In genomic region chr9:28261078-28261753, GRCm38 (mm10) we compare ENCODE assay signal across 8 mouse cellular contexts.
DNase-seq lines count a peak whose midpoint lies in the region; ATAC-seq and TF ChIP-seq lines count a peak whose summit lies in the region.

No protein-coding gene starts in this region.

- 14% methylated on average over 7 of the region's 7 CpGs for WGBS in cerebellum, adult 2 months
- WGBS in forebrain, postnatal 0 days: 24% methylated on average over 7 of the region's 7 CpGs
- WGBS in hindbrain, embryonic 11.5 days: 15% methylated on average over 7 of the region's 7 CpGs

- in situ Hi-C loops in Patski (cut with MboI; ENCODE audit: low pct_unique_long_range_greater_than_20kb): loop anchor here (5.0 to 10.0 kb wide), 2 partner anchors 1194 to 1391 kb away; no protein-coding TSS in a partner anchor

- H3K4me3 ChIP-seq in cerebellum, adult 2 months (replicated peaks; ENCODE audit: insufficient read depth, low read depth, low read length): no peak overlapping the region
- no peak overlapping the region for H3K4me3 ChIP-seq in forebrain, postnatal 0 days (ENCODE audit: low read depth, low read length)
- H3K4me3 ChIP-seq in hindbrain, embryonic 11.5 days (ENCODE audit: low read depth, low read length): no peak overlapping the region

- peaks cover 3% of the 10 kb centered on the region; the same call in 1 of the 2 replicates for H3K4me1 ChIP-seq in cerebellum, adult 2 months (ENCODE audit: control insufficient read depth, insufficient read depth, low read length)
- no peaks in the 10 kb centered on the region for H3K4me1 ChIP-seq in forebrain, postnatal 0 days (ENCODE audit: insufficient read depth)
- no peaks in the 10 kb centered on the region for H3K4me1 ChIP-seq in hindbrain, embryonic 11.5 days (replicated peaks; ENCODE audit: control insufficient read depth, insufficient read depth, low read length)

- TF ChIP-seq CTCF in Patski (IDR thresholded peaks at IDR 0.05): peak; percentile 76
- peak; percentile 83 for TF ChIP-seq CTCF in cerebellum, adult 2 months (IDR thresholded peaks at IDR 0.05; ENCODE audit: borderline replicate concordance, insufficient read depth, low read depth, low read length)
- peak; percentile 96 for TF ChIP-seq CTCF in forebrain, postnatal 0 days (IDR thresholded peaks at IDR 0.05; ENCODE audit: low read depth)

- no peaks in the 10 kb centered on the region for H3K9me3 ChIP-seq in forebrain, postnatal 0 days (ENCODE audit: low read length)
- H3K9me3 ChIP-seq in hindbrain, embryonic 11.5 days (ENCODE audit: control insufficient read depth, low read length): no peaks in the 10 kb centered on the region

- POLR2A ChIA-PET in Patski (lab: Charles Lee): no interaction called here

- H3K4me2 ChIP-seq in forebrain, postnatal 0 days (ENCODE audit: low read depth): no peak overlapping the region
- H3K4me2 ChIP-seq in hindbrain, embryonic 11.5 days (replicated peaks; ENCODE audit: low read depth, low read length): no peak overlapping the region

- DNase-seq in Patski (ENCODE audit: low read depth, low spot score): no peak
- peak; percentile 76 to 85 for DNase-seq in cerebellum, adult 2 months
- peak; percentile 93 for DNase-seq in forebrain, postnatal 0 days
- DNase-seq in hindbrain, embryonic 11.5 days (ENCODE audit: low spot score): peak; percentile 92
- DNase-seq in layer of hippocampus, adult 9-10 months (ENCODE audit: low spot score): peak; percentile 46
- peak; percentile 80 for DNase-seq in lung, postnatal 14 days
- DNase-seq in right cerebral cortex, adult 2 months (ENCODE audit: low spot score in 2 of 2): peak; percentile 80 to 90

- H3K27me3 ChIP-seq in Patski: peaks cover 25% of the 10 kb centered on the region
- no peaks in the 10 kb centered on the region for H3K27me3 ChIP-seq in cerebellum, adult 2 months (ENCODE audit: control insufficient read depth, insufficient read depth, low read length)
- H3K27me3 ChIP-seq in forebrain, postnatal 0 days (ENCODE audit: insufficient read depth, low read length): no peaks in the 10 kb centered on the region
- H3K27me3 ChIP-seq in hindbrain, embryonic 11.5 days (ENCODE audit: control insufficient read depth, insufficient read depth, low read length): no peaks in the 10 kb centered on the region

- H3K36me3 ChIP-seq in forebrain, postnatal 0 days (ENCODE audit: insufficient read depth): no peaks in the 10 kb centered on the region
- H3K36me3 ChIP-seq in hindbrain, embryonic 11.5 days (ENCODE audit: control insufficient read depth, insufficient read depth, low read length): no peaks in the 10 kb centered on the region

- H3K27ac ChIP-seq in cerebellum, adult 2 months (ENCODE audit: insufficient read depth, low read length): no peak overlapping the region
- H3K27ac ChIP-seq in forebrain, postnatal 0 days (ENCODE audit: low read depth, low read length): no peak overlapping the region
- H3K27ac ChIP-seq in hindbrain, embryonic 11.5 days (ENCODE audit: low read depth, low read length): no peak overlapping the region

- CTCF ChIA-PET in Patski (lab: Charles Lee): interaction anchor here (0.7 to 1.3 kb wide), 4 partner anchors 490 to 1383 kb away, joined by 3 read pairs; no protein-coding TSS in a partner anchor

- no peak for TF ChIP-seq POLR2A in cerebellum, adult 2 months (IDR thresholded peaks at IDR 0.05; ENCODE audit: borderline replicate concordance, insufficient read depth, low read length)

- no peak overlapping the region for H3K9ac ChIP-seq in forebrain, postnatal 0 days
- H3K9ac ChIP-seq in hindbrain, embryonic 11.5 days (ENCODE audit: low read depth, low read length): no peak overlapping the region

- no peak for ATAC-seq in Patski
- peak; percentile 88 for ATAC-seq in forebrain, postnatal 0 days
- ATAC-seq in hindbrain, embryonic 11.5 days (ENCODE audit: low FRiP score): peak; percentile 84
- ATAC-seq in erythroblast, adult 5-6 weeks (replicated peaks; ENCODE audit: low FRiP score, poor library complexity, severe bottlenecking): no peak

Comparison
In these comparisons a context has a peak if more than half of its experiments do, and no peak if none do; other contexts are left out.
1. ATAC-seq: peak in forebrain, postnatal 0 days (single experiment) and hindbrain, embryonic 11.5 days (single experiment); none in Patski (single experiment) and erythroblast, adult 5-6 weeks (single experiment).
2. Peak in every context shown above with its lines, with median percentiles within 50 percentile points of each other: CTCF ChIP-seq.